Mouse (Mus musculus) cerebellum, adult 2 months (tissue): ENCODE data around the gene Tor1b. TPM values are rescaled to one million over a fixed set of nuclear protein-coding genes. Genes with fewer than 3 reads are reported as not detected.
A peak's percentile ranks its signal among the peaks of the same experiment; 100 is the strongest.
"Not testable (repeated sequence)": the region's sequence is repeated elsewhere in the genome, so short reads cannot be mapped to it uniquely, and the experiment has no call there.

ENCODE experiments used
- DNase-seq, 2 experiments: peaks; one replicate each; pipeline ENCODE4 v3.0.0; 2021
- H3K27ac ChIP-seq: fragments of 200-500 bp; 2 replicates; pipeline ENCODE4 v1.5.1; 2012; ENCODE audit warnings: low read length, control low read depth, inconsistent platforms; ENCODE audit not compliant: insufficient read depth
- H3K27me3 ChIP-seq: fragments of 200-500 bp; 2 replicates; pipeline ENCODE4 v1.6.1; 2012; ENCODE audit warnings: inconsistent platforms, mild to moderate bottlenecking, low read length, moderate library complexity; ENCODE audit not compliant: control insufficient read depth, insufficient read depth
- H3K4me1 ChIP-seq: fragments of 200-500 bp; 2 replicates; pipeline ENCODE4 v1.6.1; 2011; ENCODE audit warnings: low read length; ENCODE audit not compliant: control insufficient read depth, insufficient read depth
- H3K4me3 ChIP-seq: fragments of 200-500 bp; replicated peaks from 2 replicates; pipeline ENCODE3; 2011; ENCODE audit warnings: mild to moderate bottlenecking, low read depth, low read length, control low read depth; ENCODE audit not compliant: insufficient read depth
- CTCF ChIP-seq: fragments of 200-500 bp; IDR thresholded peaks from 2 replicates; pipeline ENCODE4 v1.5.1; 2011; ENCODE audit warnings: low read depth, mild to moderate bottlenecking, control low read depth, low read length, moderate library complexity, borderline replicate concordance; ENCODE audit not compliant: insufficient read depth
- POLR2A ChIP-seq: fragments of 200-500 bp; IDR thresholded peaks from 2 replicates; pipeline ENCODE4 v1.6.1; 2011; ENCODE audit warnings: low read length, control low read depth, borderline replicate concordance; ENCODE audit not compliant: insufficient read depth
- WGBS: fragments of 180-500 bp; shearing (Covaris S2); methylation state at CpG from one replicate; pipeline ENCODE4 v1.1.7; 2018; 5-methylcytosine and 5-hydroxymethylcytosine counted together
- polyA plus RNA-seq: library from polyadenylated mRNA; depleted of rRNA; stranded (reverse); fragments of >200 nt; gene quantifications from 2 replicates; pipeline ENCODE4 v1.2.3, GENCODE M21; 2012

Gene Tor1b
- polyA plus RNA-seq, 1 experiment, result 38.0 TPM

GRCm38 (mm10) chr2:30926381-30926780, 26.4 kb upstream of the Tor1b start:
- peaks cover 9% of the 10 kb centered on the region for H3K4me1 ChIP-seq
- TF ChIP-seq CTCF (no peak), POLR2A (no peak)
- no peaks in the 10 kb centered on the region for H3K27me3 ChIP-seq
- H3K4me3 ChIP-seq, result no peak overlapping the region
- 78% methylated on average over 4 of the region's 4 CpGs for WGBS
- peak overlapping the region; percentile 25; the same call in 1 of the 2 replicates for H3K27ac ChIP-seq
- no peak for DNase-seq

GRCm38 (mm10) chr2:30927151-30927781, 25.5 kb upstream of the Tor1b start:
- Histone ChIP-seq H3K4me3 (no peak overlapping the region), H3K27ac (no peak overlapping the region), H3K4me1 (peaks cover 9% of the 10 kb centered on the region), H3K27me3 (no peaks in the 10 kb centered on the region)
- WGBS, result 55% methylated on average over 9 of the region's 9 CpGs
- TF ChIP-seq POLR2A (no peak), CTCF (no peak)
- peak in 1 of 2 experiments; percentile 28 for DNase-seq

- Histone ChIP-seq H3K4me1 (peaks cover 9% of the 10 kb centered on the region), H3K4me3 (no peak overlapping the region), H3K27me3 (no peaks in the 10 kb centered on the region), H3K27ac (no peak overlapping the region)
- peak; percentile 86 for TF ChIP-seq CTCF
- TF ChIP-seq POLR2A, result no peak
- DNase-seq, result peak; percentile 68 to 80
- 27% methylated on average over 14 of the region's 14 CpGs for WGBS
Measured at GRCm38 (mm10) chr2:30927844-30928628, 24.7 kb upstream of the Tor1b start.

- Histone ChIP-seq H3K4me1 (peaks cover 6% of the 10 kb centered on the region), H3K27ac (no peak overlapping the region), H3K4me3 (peak overlapping the region; percentile 69), H3K27me3 (no peaks in the 10 kb centered on the region)
- WGBS, result 33% methylated on average over 12 of the region's 12 CpGs
- TF ChIP-seq CTCF (no peak), POLR2A (no peak)
- DNase-seq, result no peak
Measured at GRCm38 (mm10) chr2:30928893-30929482, 23.8 kb upstream of the Tor1b start.

- peak; percentile 66 for TF ChIP-seq CTCF
- peak; percentile 35; the same call in 1 of the 2 replicates for TF ChIP-seq POLR2A
- WGBS, result 2% methylated on average over 23 of the region's 23 CpGs
- H3K4me1 ChIP-seq, result peaks cover 4% of the 10 kb centered on the region; the same call in 1 of the 2 replicates
- H3K4me3 ChIP-seq, result peak within 1 kb of the TSS; percentile 69
- no peaks in the 10 kb centered on the region for H3K27me3 ChIP-seq
- H3K27ac ChIP-seq, result 0 out of 2 replicates have a peak within 1 kb of the TSS, but pooled peaks have one; percentile 4
- peak; percentile 82 for DNase-seq
Measured at GRCm38 (mm10) chr2:30929483-30930045, 23.2 kb upstream of the Tor1b start, which contains the start of gene Ptges. TSS of gene Ptges (minus strand) at chr2:30929863.

- not testable (repeated sequence) for H3K27ac ChIP-seq, DNase-seq, H3K27me3 ChIP-seq, H3K4me1 ChIP-seq, H3K4me3 ChIP-seq
- WGBS, result 87% methylated on average over 2 of the region's 2 CpGs
Measured at GRCm38 (mm10) chr2:30930846-30931245, 21.9 kb upstream of the Tor1b start.

- peaks cover 4% of the 10 kb centered on the region; the same call in 1 of the 2 replicates for H3K4me1 ChIP-seq
- DNase-seq, result no peak
- H3K4me3 ChIP-seq, result no peak overlapping the region
- no peak for TF ChIP-seq CTCF
- TF ChIP-seq POLR2A, result no peak
- H3K27me3 ChIP-seq, result no peaks in the 10 kb centered on the region
- 82% methylated on average over 3 of the region's 3 CpGs for WGBS
- no peak overlapping the region for H3K27ac ChIP-seq
Measured at GRCm38 (mm10) chr2:30931922-30932321, 20.8 kb upstream of the Tor1b start.
